Mouse (Mus musculus) gastrocnemius, adult 2 months (tissue): ENCODE data around the gene Snd1. TPM values are rescaled to one million over a fixed set of nuclear protein-coding genes. Genes with fewer than 3 reads are reported as not detected.

Source experiments
- DNase-seq: peaks from one replicate; pipeline ENCODE4 v3.0.0; 2022
- H3K27ac ChIP-seq: fragments of 200-600 bp; 2 replicates; pipeline ENCODE4 v1.8.1; 2022; ENCODE audit warnings: mild to moderate bottlenecking
- H3K4me3 ChIP-seq: fragments of 200-600 bp; 2 replicates; pipeline ENCODE4 v1.8.1; 2022; ENCODE audit warnings: mild to moderate bottlenecking, moderate library complexity
- CTCF ChIP-seq: fragments of 200-600 bp; IDR thresholded peaks from 2 replicates; pipeline ENCODE4 v1.8.1; 2022; ENCODE audit warnings: antibody characterized with exemption, mild to moderate bottlenecking, moderate library complexity
- intact Hi-C: fragments of 180-260 bp; cut with DNase I; formaldehyde crosslinking; loops from one replicate; pipeline ENCODE4 v1.15.1; 2025
- total RNA-seq, 2 experiments: library from RNA; stranded (reverse); gene quantifications; 2 replicates each; pipeline ENCODE4 v1.2.3; 2021

Snd1 gene
- total RNA-seq, 2 experiments from 2014 or later = 40.4 to 41.0 TPM

DNA sequence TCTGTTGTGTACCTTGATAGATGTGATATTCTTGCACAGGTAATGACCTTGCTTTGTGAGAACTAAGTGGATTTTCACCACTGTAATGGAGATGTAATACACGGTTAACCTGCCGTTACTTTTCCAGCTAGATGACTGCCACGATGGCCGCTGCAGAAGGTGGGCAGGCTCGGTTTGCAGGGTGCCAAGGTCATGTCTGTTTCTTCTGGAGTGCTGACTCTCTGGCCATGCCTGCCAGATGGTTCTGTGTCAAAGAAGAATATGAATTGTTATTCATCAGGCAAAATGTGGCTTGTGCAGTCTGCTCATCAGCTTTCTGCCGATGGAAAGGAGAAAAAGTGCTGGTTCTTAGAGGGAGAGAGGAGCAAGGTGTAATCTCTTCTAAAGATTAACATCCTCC lies 53.3 kb downstream of the Snd1 start:
- Histone ChIP-seq H3K27ac (no peak overlapping the region), H3K4me3 (no peak overlapping the region)
- no peak for DNase-seq
- no peak for TF ChIP-seq CTCF
- intact Hi-C loops = no loop called here

GRCm38 (mm10) chr6:28536464-28536863 lies 61.5 kb downstream of the Snd1 start:
- no peak overlapping the region for H3K4me3 ChIP-seq
- no peak overlapping the region for H3K27ac ChIP-seq
- intact Hi-C loops = no loop called here
- DNase-seq = no peak
- TF ChIP-seq CTCF = no peak

GRCm38 (mm10) chr6:28537851-28538527 lies 63.0 kb downstream of the Snd1 start:
- H3K4me3 ChIP-seq = no peak overlapping the region
- intact Hi-C loops = no loop called here
- TF ChIP-seq CTCF = no peak
- H3K27ac ChIP-seq = no peak overlapping the region
- DNase-seq = no peak

DNA sequence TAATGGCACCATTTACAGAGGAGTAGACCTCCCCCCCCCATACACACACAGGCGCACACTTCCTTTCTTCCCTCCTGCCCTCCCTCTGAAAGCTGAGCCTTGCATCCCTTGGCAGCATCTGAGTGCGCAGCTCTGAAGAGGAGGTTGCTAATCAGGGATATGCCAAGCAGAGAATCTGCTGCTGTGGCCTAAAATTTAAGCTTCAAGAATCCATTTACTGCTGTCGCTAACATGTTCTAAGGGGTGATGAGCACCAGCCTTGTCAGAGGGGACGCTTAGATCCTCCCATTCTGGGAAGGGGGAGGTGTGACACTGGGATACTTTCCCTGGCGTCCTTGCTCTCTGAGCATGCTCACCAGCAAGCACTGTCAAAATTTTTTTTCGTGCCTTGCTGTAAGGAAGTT lies 67.4 kb downstream of the Snd1 start:
- intact Hi-C loops = no loop called here
- no peak overlapping the region for H3K27ac ChIP-seq
- no peak overlapping the region for H3K4me3 ChIP-seq
- no peak for TF ChIP-seq CTCF
- DNase-seq = no peak

DNA sequence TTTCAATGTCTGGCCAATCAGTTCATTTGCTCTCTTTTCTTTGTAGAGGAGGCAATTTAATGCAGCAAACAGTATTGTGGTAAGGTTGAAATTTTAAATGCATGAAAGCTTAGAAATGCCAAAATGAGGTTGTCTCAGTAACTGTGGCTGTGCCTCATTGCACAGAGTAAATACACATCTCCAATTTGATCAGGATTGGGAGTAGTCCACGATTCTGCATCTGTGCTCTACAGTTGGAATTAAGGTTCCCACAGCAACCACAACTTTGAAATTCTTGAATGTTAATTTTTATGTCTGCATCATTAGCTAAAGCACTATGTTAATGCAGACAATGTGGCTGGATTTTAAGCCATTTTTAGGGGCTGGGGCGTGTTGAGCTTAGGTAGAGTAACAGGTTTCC lies 72.0 kb downstream of the Snd1 start:
- intact Hi-C loops = no loop called here
- DNase-seq = no peak
- no peak overlapping the region for H3K27ac ChIP-seq
- no peak for TF ChIP-seq CTCF
- H3K4me3 ChIP-seq = no peak overlapping the region

GRCm38 (mm10) chr6:28549374-28549773 lies 74.4 kb downstream of the Snd1 start:
- Histone ChIP-seq H3K27ac (no peak overlapping the region), H3K4me3 (no peak overlapping the region)
- intact Hi-C loops = no loop called here
- peak; percentile 31 for DNase-seq
- TF ChIP-seq CTCF = no peak

DNA sequence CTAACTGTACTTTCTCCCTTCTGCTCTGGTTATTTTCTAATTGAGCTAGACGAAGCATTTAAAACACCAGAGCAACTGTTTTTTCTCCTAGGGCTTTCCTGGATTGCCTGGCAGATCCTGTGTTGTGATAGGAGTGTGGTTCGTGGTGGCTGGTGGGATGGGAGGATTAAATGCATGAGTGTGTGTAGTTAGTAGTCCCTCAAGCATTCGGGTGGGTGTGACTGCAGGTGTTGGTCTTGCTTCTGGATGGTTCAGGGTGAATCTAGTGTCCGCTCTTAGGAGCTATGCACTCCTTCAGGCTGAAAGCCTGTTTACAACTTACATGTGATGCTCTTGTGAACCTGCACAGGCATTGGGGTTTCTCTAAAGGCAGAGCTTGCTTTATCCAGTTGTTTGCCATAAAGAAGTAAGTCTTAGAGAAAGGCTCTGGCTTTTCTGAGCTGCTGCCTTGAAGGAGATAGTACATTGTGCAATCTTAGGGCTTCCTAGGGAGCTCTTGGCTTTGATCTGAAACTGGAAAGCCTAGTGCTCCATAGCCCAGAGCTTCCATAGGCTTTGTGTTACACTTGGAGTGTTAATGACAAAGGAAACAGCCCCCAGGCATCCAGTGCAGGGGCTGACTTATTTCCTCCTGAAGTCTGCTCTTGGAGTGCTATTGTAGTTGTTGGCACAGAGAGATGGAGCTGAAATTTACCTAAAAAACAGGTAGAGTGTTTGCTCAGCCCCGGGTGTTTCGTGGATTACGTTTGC lies 75.5 kb downstream of the Snd1 start:
- DNase-seq = no peak
- Histone ChIP-seq H3K27ac (no peak overlapping the region), H3K4me3 (no peak overlapping the region)
- intact Hi-C loops = no loop called here
- no peak for TF ChIP-seq CTCF

DNA sequence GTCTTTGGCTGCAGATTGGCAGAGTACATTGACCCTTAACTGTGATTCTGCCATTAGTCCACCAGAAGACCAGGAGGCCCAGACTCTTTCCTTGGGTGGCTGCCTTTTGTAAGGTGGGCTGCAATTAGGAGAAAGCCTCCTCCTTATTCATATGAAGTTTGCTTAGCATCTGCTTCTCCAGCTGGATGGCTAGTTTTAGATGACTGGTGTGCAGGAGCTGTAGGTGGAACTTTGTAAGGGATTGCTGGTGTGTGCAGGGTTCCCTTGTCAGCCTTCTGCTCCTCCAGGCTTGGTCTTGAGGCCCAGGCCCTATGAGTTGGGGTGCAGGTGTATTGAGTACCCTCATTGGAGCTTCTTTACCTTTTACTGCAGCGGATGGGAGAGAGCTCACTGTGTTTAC lies 79.5 kb downstream of the Snd1 start:
- TF ChIP-seq CTCF = no peak
- no peak for DNase-seq
- H3K4me3 ChIP-seq = no peak overlapping the region
- intact Hi-C loops = no loop called here
- H3K27ac ChIP-seq = no peak overlapping the region

GRCm38 (mm10) chr6:28555002-28555401 lies 80.1 kb downstream of the Snd1 start:
- no peak overlapping the region for H3K4me3 ChIP-seq
- TF ChIP-seq CTCF = no peak
- intact Hi-C loops = no loop called here
- no peak for DNase-seq
- H3K27ac ChIP-seq = no peak overlapping the region

GRCm38 (mm10) chr6:28555428-28555827 lies 80.5 kb downstream of the Snd1 start:
- DNase-seq = no peak
- no peak overlapping the region for H3K4me3 ChIP-seq
- intact Hi-C loops = no loop called here
- H3K27ac ChIP-seq = no peak overlapping the region
- TF ChIP-seq CTCF = no peak

DNA sequence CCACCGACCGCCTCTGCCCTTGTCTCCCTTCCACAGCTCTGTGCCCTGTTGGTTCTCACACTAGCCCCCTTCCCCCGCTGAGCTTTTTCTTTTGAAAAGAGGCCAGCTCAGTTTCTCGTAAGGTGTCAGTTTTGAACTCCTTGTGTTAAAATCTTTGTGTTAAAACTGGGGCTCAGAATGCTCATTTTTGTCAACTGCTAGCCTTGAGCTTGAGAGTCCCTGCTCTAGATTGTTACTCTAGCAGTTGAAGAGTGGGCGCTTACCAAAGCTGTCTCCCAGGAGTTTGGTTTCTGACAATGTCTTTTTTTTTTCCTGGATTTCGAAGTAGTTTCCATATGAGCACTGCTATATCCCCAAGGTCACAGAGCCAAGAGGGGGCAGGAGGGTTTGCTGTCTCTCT lies 82.8 kb downstream of the Snd1 start:
- intact Hi-C loops = no loop called here
- Histone ChIP-seq H3K4me3 (no peak overlapping the region), H3K27ac (no peak overlapping the region)
- no peak for TF ChIP-seq CTCF
- no peak for DNase-seq

DNA sequence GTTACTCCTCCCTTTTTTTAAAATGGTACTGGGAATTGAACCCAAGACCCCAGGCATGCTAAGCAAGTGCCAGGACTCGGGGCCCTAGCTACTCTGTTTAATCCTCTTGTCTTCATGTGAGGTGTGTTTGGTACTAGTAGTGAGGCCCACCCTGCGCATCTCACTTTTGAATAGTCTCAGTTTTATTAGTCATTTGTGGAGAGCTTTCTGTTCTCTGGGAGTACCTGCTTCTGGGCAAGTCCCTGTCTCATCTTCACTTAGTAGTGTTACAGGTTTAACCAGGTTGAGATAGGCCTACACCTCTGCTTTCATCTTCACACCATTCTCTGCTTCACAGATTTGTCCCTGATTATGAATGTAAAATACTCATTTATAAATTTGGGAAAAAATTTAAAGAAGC lies 84.5 kb downstream of the Snd1 start:
- no peak overlapping the region for H3K4me3 ChIP-seq
- intact Hi-C loops = no loop called here
- DNase-seq = no peak
- H3K27ac ChIP-seq = no peak overlapping the region
- TF ChIP-seq CTCF = no peak

- DNase-seq = peak; percentile 49
- intact Hi-C loops = no loop called here
- Histone ChIP-seq H3K4me3 (no peak overlapping the region), H3K27ac (peak overlapping the region; percentile 56; the same call in 1 of the 2 replicates)
- TF ChIP-seq CTCF = no peak
These were observed 86.5 kb downstream of the Snd1 start for GRCm38 (mm10) chr6:28561291-28561995.
